Mouse (Mus musculus) ZHBTc4 (cell line): ENCODE measurements at regions not wholly inside any gene's neighbourhood (a gene's known extent, or its start where the extent isn't known, plus 50 kb on each side); places are given as distances from the start of the nearest gene placed in this dataset.

ENCODE experiments used
- DNase-seq: peaks from one replicate; pipeline ENCODE4 v3.0.0-alpha.2; 2011; ENCODE audit warnings: low read depth, low spot score

DNA sequence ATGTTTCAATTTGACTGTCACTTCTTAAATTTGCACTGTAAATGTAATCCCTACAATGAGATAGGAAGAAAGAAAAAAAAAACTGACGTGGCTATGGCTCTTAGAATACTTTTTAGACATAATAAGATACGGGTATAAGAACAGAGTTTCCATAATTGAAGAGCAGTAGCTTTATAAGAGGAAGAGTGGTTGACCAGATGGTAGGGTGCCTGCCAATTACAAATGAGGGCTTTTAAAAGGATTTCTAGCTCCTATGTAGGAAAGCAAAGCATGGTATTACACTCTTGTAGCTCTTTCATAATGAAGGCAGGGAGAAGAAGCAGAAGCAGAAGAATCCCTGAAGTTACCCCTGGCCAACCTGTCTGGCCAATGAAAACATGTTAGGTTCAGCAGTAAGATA lies 239.7 kb upstream of the Car10 start:
- no peak for DNase-seq

DNA sequence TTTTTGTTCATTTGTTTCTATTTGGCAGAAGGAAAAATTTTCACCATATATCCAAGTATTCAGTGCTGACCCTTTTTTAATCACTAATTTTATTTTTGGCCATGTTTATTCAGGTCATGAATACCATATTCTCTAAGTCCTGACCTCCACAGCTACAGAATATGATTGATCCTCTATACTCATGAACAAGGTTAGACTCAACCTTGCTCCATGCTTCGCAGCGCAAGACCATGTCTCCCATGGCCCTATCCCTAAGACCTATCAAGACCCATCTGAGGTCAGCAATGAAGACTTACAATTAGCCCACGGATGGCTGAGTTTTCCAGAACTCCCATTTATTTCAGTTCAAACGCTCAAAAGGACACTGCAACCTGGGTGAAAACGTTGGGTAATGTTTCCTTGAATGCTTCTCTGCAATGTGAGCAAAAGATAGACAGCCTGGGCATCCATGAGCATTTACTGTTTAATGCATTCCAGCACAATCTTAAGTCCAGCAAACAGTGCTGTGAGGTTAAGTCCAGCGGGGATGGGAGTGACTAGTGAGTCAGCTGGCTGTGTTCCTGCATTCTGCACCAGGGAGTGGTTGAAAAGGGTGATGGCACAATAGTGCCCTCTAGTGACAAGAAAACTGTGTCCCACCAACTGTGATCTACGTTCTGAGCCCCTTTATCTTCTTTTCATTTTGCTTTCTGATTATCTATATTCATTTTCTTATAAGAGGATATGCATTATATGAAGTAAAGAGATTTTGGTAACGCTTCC lies 208.0 kb upstream of the Car10 start:
- peak; percentile 73 for DNase-seq

DNA sequence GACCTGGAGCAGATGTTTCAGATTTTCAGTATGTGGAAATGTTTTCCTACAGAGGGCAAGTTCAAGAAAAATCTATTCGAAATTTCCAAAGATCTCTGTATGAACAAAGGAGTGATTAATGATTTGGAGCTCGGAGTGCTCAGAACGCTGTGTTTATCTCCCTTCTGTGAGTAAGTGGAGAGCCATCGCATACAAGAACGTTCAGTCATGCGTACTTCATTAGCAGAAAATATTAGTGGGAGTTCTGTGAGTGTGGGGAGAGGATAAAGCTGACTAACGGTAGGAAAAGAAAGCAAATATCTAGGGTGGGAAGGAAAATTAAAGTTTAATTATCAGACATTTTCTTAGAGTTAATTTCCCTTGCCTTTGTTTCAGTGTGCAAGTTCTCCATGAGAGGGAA lies 198.5 kb upstream of the Car10 start:
- DNase-seq = no peak
